Mouse (Mus musculus) heart, embryonic 16.5 days (tissue): ENCODE results near the gene Ncoa4. TPM values are rescaled to one million over a fixed set of nuclear protein-coding genes. Genes with fewer than 3 reads are reported as not detected.
"Not testable (repeated sequence)": the region's sequence is repeated elsewhere in the genome, so short reads cannot be mapped to it uniquely, and the experiment has no call there.

Experiments used
- ATAC-seq: fragments of 200-750 bp; cut with Nextera tagmentation; replicated peaks from 2 replicates; pipeline ENCODE4 v1.8.0; 2017; ENCODE audit warnings: moderate number of reproducible peaks; ENCODE audit not compliant: insufficient read depth, low FRiP score; ENCODE audit errors: extremely low read depth
- H3K27ac ChIP-seq: fragments of 300-500 bp; sonication (generic); 2 replicates; pipeline ENCODE4 v1.5.1; 2014; ENCODE audit warnings: mild to moderate bottlenecking, low read length, control low read depth, moderate library complexity
- H3K27me3 ChIP-seq: fragments of 300-500 bp; sonication (generic); 2 replicates; pipeline ENCODE4 v1.6.1; 2014; ENCODE audit warnings: low read length, mixed read lengths; ENCODE audit not compliant: control insufficient read depth, insufficient read depth
- H3K36me3 ChIP-seq: fragments of 300-500 bp; sonication (generic); 2 replicates; pipeline ENCODE4 v1.6.1; 2014; ENCODE audit not compliant: control insufficient read depth, insufficient read depth
- H3K4me1 ChIP-seq: fragments of 300-500 bp; sonication (generic); 2 replicates; pipeline ENCODE4 v1.6.1; 2014; ENCODE audit warnings: low read length, mixed read lengths; ENCODE audit not compliant: control insufficient read depth, insufficient read depth
- H3K4me2 ChIP-seq: fragments of 300-500 bp; sonication (generic); 2 replicates; pipeline ENCODE4 v1.6.1; 2014; ENCODE audit warnings: low read depth, mild to moderate bottlenecking, control low read depth, low read length
- H3K4me3 ChIP-seq: fragments of 300-500 bp; sonication (generic); 2 replicates; pipeline ENCODE4 v1.5.1; 2014; ENCODE audit warnings: mild to moderate bottlenecking, control low read depth, low read length
- H3K9ac ChIP-seq: fragments of 300-500 bp; sonication (generic); 2 replicates; pipeline ENCODE4 v1.6.1; 2014; ENCODE audit warnings: low read length, control low read depth
- H3K9me3 ChIP-seq: fragments of 300-500 bp; sonication (generic); replicated peaks from 2 replicates; pipeline ENCODE4 v1.6.1; 2016; ENCODE audit warnings: low read length; ENCODE audit not compliant: control insufficient read depth
- WGBS: fragments of 180-500 bp; shearing (Covaris S2); extraction: QIAGEN DNeasy Blood & Tissue Kit; methylation state at CpG from one replicate; pipeline ENCODE4 v1.1.7; 2014; 5-methylcytosine and 5-hydroxymethylcytosine counted together
- polyA plus RNA-seq: library from polyadenylated mRNA; unstranded; fragments of >200 nt; fragmentation: Nextera tagmentation; extraction: Ambion mirVana; gene quantifications from 2 replicates; pipeline ENCODE4 v1.2.1, GENCODE M21; 2015

Ncoa4 gene
- polyA plus RNA-seq, 1 experiment from 2014 or later: 130 TPM

GRCm38 (mm10) chr14:32136467-32136866 is 23.2 kb upstream of the Ncoa4 start:
- not testable (repeated sequence) for H3K36me3 ChIP-seq, H3K4me1 ChIP-seq, ATAC-seq, H3K9ac ChIP-seq, H3K9me3 ChIP-seq, H3K4me3 ChIP-seq, H3K27me3 ChIP-seq, H3K27ac ChIP-seq, H3K4me2 ChIP-seq
- 41% methylated on average over 3 of the region's 3 CpGs for WGBS

GRCm38 (mm10) chr14:32140359-32140965 is 19.2 kb upstream of the Ncoa4 start:
- no peak overlapping the region for H3K4me2 ChIP-seq
- WGBS: 81% methylated on average over 5 of the region's 5 CpGs
- H3K4me1 ChIP-seq: no peaks in the 10 kb centered on the region
- no peaks in the 10 kb centered on the region for H3K27me3 ChIP-seq
- H3K36me3 ChIP-seq: no peaks in the 10 kb centered on the region
- no peak overlapping the region for H3K27ac ChIP-seq
- H3K9ac ChIP-seq: no peak overlapping the region
- ATAC-seq: no peak
- no peak overlapping the region for H3K4me3 ChIP-seq
- H3K9me3 ChIP-seq: no peaks in the 10 kb centered on the region

GRCm38 (mm10) chr14:32141723-32142122 is 17.9 kb upstream of the Ncoa4 start, which contains the start of gene Msmb:
Gene Msmb, plus strand, starts transcription at chr14:32142023.
- 85% methylated on average over 5 of the region's 5 CpGs for WGBS
- no peak within 1 kb of the TSS for H3K27ac ChIP-seq
- H3K36me3 ChIP-seq: no peaks in the 10 kb centered on the region
- no peaks in the 10 kb centered on the region for H3K4me1 ChIP-seq
- H3K9ac ChIP-seq: no peak within 1 kb of the TSS
- ATAC-seq: no peak
- H3K4me3 ChIP-seq: no peak within 1 kb of the TSS
- no peaks in the 10 kb centered on the region for H3K9me3 ChIP-seq
- no peaks in the 10 kb centered on the region for H3K27me3 ChIP-seq
- no peak within 1 kb of the TSS for H3K4me2 ChIP-seq

GRCm38 (mm10) chr14:32144734-32145133 is 14.9 kb upstream of the Ncoa4 start:
- Histone ChIP-seq H3K27me3 (no peaks in the 10 kb centered on the region), H3K9me3 (peaks cover 9% of the 10 kb centered on the region), H3K4me1 (no peaks in the 10 kb centered on the region), H3K27ac (no peak overlapping the region), H3K9ac (no peak overlapping the region), H3K36me3 (no peaks in the 10 kb centered on the region), H3K4me2 (no peak overlapping the region), H3K4me3 (no peak overlapping the region)
- no peak for ATAC-seq

GRCm38 (mm10) chr14:32145401-32145800 is 14.3 kb upstream of the Ncoa4 start:
- ATAC-seq: no peak
- no peaks in the 10 kb centered on the region for H3K36me3 ChIP-seq
- H3K4me3 ChIP-seq: no peak overlapping the region
- H3K9ac ChIP-seq: no peak overlapping the region
- no peaks in the 10 kb centered on the region for H3K27me3 ChIP-seq
- WGBS: 54% methylated on average over 4 of the region's 4 CpGs
- peak overlapping the region; percentile 41; the same call in 1 of the 2 replicates for H3K27ac ChIP-seq
- no peaks in the 10 kb centered on the region for H3K4me1 ChIP-seq
- no peak overlapping the region for H3K4me2 ChIP-seq
- H3K9me3 ChIP-seq: peaks cover 9% of the 10 kb centered on the region

- 40% methylated on average over 7 of the region's 7 CpGs for WGBS
- Histone ChIP-seq H3K9me3 (peaks cover 9% of the 10 kb centered on the region), H3K4me3 (no peak overlapping the region), H3K27me3 (no peaks in the 10 kb centered on the region), H3K4me1 (no peaks in the 10 kb centered on the region), H3K36me3 (no peaks in the 10 kb centered on the region), H3K4me2 (no peak overlapping the region), H3K27ac (peak overlapping the region; percentile 41; the same call in 1 of the 2 replicates), H3K9ac (no peak overlapping the region)
- ATAC-seq: 0 out of 2 replicates have a peak, but pooled peaks have one; percentile 45
Observed at GRCm38 (mm10) chr14:32145809-32146511, 13.7 kb upstream of the Ncoa4 start.

- Histone ChIP-seq H3K4me3 (no peak overlapping the region), H3K9me3 (peaks cover 9% of the 10 kb centered on the region), H3K36me3 (no peaks in the 10 kb centered on the region), H3K9ac (no peak overlapping the region), H3K4me2 (no peak overlapping the region), H3K27me3 (no peaks in the 10 kb centered on the region), H3K4me1 (no peaks in the 10 kb centered on the region), H3K27ac (no peak overlapping the region)
- 58% methylated on average over 2 of the region's 2 CpGs for WGBS
- ATAC-seq: no peak
Observed at GRCm38 (mm10) chr14:32146578-32146977, 13.1 kb upstream of the Ncoa4 start.

- Histone ChIP-seq H3K9me3 (peaks cover 9% of the 10 kb centered on the region), H3K9ac (no peak overlapping the region), H3K4me1 (no peaks in the 10 kb centered on the region), H3K27me3 (no peaks in the 10 kb centered on the region), H3K4me2 (no peak overlapping the region), H3K36me3 (no peaks in the 10 kb centered on the region), H3K4me3 (no peak overlapping the region), H3K27ac (no peak overlapping the region)
- ATAC-seq: no peak
- 84% methylated on average over 2 of the region's 2 CpGs for WGBS
Observed at GRCm38 (mm10) chr14:32150872-32151271, 8.8 kb upstream of the Ncoa4 start.

GRCm38 (mm10) chr14:32152243-32152965 is 7.3 kb upstream of the Ncoa4 start:
- no peak for ATAC-seq
- 90% methylated on average over 18 of the region's 18 CpGs for WGBS
- Histone ChIP-seq H3K4me2 (no peak overlapping the region), H3K36me3 (no peaks in the 10 kb centered on the region), H3K9me3 (peaks cover 3% of the 10 kb centered on the region), H3K4me3 (no peak overlapping the region), H3K27me3 (no peaks in the 10 kb centered on the region), H3K9ac (no peak overlapping the region), H3K27ac (no peak overlapping the region), H3K4me1 (no peaks in the 10 kb centered on the region)
